Mouse (Mus musculus) embryonic fibroblast, embryonic 13.5 days (primary cell): ENCODE measurements around the gene Anapc2. TPM values are rescaled to one million over a fixed set of nuclear protein-coding genes. Genes with fewer than 3 reads are reported as not detected.

Experiments used
- H3K27ac ChIP-seq: 2 replicates; pipeline ENCODE4 v1.5.1; 2012; ENCODE audit warnings: low read length, control low read depth, inconsistent platforms; ENCODE audit not compliant: insufficient read depth
- H3K4me1 ChIP-seq: 2 replicates; pipeline ENCODE4 v1.6.1; 2011; ENCODE audit warnings: low read length; ENCODE audit not compliant: control insufficient read depth, insufficient read depth
- H3K4me3 ChIP-seq: 2 replicates; pipeline ENCODE4 v1.5.1; 2011; ENCODE audit warnings: mild to moderate bottlenecking, control low read depth, low read length; ENCODE audit not compliant: insufficient read depth
- CTCF ChIP-seq: IDR thresholded peaks from 2 replicates; pipeline ENCODE4 v1.5.1; 2011; ENCODE audit warnings: mild to moderate bottlenecking, control low read depth, low read length, moderate library complexity, borderline replicate concordance; ENCODE audit not compliant: insufficient read depth
- POLR2A ChIP-seq: IDR thresholded peaks from 2 replicates; pipeline ENCODE4 v1.6.1; 2011; ENCODE audit warnings: low read depth, mild to moderate bottlenecking, control low read depth, low read length, moderate library complexity
- polyA plus RNA-seq: library from polyadenylated mRNA; stranded (reverse); fragments of >200 nt; gene quantifications from 2 replicates; pipeline ENCODE4 v1.2.4, GENCODE M21; 2011; ENCODE audit warnings: low read depth; ENCODE audit not compliant: missing spikeins, insufficient read length

Anapc2 gene
- polyA plus RNA-seq, 1 experiment: 95.3 TPM

DNA sequence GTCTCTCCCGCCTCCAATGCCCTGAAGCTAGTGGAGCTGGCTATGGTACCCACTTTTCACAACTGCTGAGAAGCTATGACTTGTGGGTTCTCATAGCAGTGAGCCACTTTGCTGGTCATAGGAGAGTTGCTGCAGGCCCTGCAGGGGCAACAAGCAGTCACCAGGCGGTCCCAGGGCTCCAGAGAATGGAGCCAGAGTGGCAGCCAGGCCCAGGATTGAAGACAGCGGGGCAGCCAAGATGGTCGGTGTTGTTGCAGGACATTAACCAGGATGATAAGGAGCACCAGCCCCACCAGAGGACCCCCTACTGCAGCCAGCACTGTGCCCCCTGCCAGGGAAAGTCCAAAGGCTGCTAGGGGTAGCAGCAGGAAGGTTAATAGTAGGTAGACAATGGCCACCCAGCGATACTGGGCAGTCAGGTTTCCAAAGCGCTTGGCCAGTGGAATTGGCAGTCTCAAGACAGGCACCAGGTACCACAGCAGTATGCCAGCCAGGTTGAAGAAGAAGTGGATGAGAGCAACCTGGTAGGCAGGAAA is 43.2 kb upstream of the Anapc2 start:
- no peak overlapping the region for H3K4me3 ChIP-seq
- TF ChIP-seq POLR2A: no peak
- no peak for TF ChIP-seq CTCF
- no peak overlapping the region for H3K27ac ChIP-seq
- peaks cover 3% of the 10 kb centered on the region; the same call in 1 of the 2 replicates for H3K4me1 ChIP-seq

DNA sequence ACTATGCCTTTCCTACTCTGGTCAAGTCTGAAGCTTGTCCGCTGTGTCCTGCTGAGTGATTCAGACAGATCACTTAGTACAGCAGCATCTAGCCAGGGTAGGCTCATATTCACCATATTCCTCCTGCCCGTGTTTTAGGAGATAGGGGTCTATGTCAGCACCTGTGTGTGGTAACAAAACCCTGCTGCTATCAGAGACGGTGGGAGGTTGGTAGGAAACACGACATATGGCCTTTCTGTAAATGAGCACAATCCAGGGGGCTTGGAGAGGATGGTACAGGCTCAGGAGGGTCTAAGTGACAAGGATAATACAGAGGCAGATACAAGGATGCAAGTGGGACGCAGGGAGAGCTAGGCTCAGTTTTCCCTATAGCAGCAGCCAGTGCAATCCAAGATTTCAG is 42.7 kb upstream of the Anapc2 start:
- H3K27ac ChIP-seq: no peak overlapping the region
- peaks cover 3% of the 10 kb centered on the region; the same call in 1 of the 2 replicates for H3K4me1 ChIP-seq
- H3K4me3 ChIP-seq: no peak overlapping the region
- TF ChIP-seq CTCF (no peak), POLR2A (no peak)

DNA sequence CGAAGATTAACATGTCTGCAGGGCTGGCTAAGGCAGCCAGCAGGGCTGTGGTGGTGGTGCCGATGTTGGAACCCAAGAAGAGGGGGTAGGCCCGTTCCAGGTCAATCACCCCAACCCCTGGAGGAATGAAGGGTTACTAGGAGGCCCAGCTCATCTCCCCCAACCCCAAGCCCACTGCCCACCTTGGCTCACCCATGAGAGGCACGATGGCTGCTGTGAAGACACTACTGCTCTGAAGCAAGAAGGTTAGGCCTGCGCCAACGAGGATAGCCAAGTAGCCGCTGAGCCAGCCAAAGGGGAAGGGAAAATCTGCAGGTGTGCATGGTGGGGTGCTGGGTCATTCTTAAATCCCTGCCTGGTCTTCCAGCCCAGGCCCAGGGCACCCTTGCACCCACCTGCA is 41.7 kb upstream of the Anapc2 start:
- Histone ChIP-seq H3K27ac (no peak overlapping the region), H3K4me3 (no peak overlapping the region), H3K4me1 (peaks cover 2% of the 10 kb centered on the region; the same call in 1 of the 2 replicates)
- TF ChIP-seq POLR2A (no peak), CTCF (no peak)

DNA sequence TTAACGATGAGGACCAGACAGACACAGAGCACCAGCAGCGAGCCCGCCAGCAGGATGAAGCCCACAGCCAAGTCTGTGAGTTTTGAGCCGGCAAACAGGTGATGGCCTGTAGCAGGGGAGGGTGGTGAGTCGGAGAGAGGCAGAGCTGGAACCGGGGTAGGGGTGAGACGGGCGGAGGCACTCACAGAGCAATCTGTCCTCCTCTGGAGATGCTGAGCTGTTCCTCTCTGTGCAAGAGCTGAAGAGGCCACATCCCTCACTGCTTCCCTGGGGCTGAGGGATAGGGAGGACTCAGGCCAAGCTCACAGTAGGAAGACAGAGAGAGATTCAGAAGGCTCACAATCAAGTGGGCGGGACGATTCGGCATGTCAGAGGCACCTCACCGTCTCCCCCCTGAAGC is 41.2 kb upstream of the Anapc2 start:
- no peak for TF ChIP-seq CTCF
- TF ChIP-seq POLR2A: no peak

DNA sequence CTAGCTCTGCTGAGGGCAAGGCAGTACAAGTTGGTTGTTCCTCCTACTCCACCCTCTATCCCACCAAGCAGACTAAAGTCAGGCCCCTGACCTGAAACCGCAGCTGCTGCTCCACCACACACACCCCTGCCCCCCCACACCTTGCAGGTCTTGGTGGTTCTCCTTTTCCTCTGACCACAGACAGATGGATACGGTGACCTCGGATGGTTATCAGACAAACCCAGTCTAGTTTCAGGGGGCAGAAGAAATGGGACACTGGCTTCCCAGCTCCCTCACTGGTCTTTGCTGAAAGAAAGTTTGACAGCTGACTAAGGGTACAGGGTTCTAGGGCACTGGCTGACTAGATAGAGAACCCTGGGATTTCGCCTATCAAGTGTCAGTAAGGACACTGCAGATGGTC is 38.9 kb upstream of the Anapc2 start:
- TF ChIP-seq CTCF: no peak
- no peak for TF ChIP-seq POLR2A
- Histone ChIP-seq H3K4me3 (no peak overlapping the region), H3K4me1 (0 out of 2 replicates have a peak, but pooled peaks cover 3% of the 10 kb centered on the region), H3K27ac (no peak overlapping the region)

More for the DNA sequence above, 41.2 kb upstream of the Anapc2 start:
- H3K4me3 ChIP-seq: no peak overlapping the region
- H3K4me1 ChIP-seq: no peaks in the 10 kb centered on the region
- H3K27ac ChIP-seq: no peak overlapping the region

DNA sequence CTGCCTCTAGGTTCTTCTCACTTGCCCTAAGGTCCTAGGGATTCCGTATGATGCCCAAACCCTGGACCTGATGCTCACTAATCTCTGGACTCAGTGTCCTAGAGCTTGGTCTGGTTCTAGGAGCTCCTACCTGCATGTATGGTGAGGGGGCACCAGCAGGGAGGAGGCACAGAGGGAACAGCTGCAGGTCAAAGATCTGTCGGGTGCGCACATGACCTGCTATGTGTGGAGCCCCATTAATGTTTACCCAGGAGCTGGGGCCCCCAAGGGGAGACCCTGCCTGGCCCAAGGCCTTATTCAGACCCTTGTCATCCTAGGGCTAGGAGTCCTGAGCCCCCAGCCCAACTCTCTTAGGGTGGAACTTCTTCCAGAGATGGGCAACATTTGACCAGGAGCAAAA is 38.2 kb upstream of the Anapc2 start, which contains the start of gene Slc34a3:
TSS of gene Slc34a3 (minus strand) at position 315 of the 400 bp plus-strand sequence.
- Histone ChIP-seq H3K27ac (no peak within 1 kb of the TSS), H3K4me3 (no peak within 1 kb of the TSS), H3K4me1 (0 out of 2 replicates have a peak, but pooled peaks cover 3% of the 10 kb centered on the region)
- TF ChIP-seq CTCF (no peak), POLR2A (no peak)

GRCm38 (mm10) chr2:25234551-25235220 is 37.6 kb upstream of the Anapc2 start:
- no peak overlapping the region for H3K4me3 ChIP-seq
- no peak overlapping the region for H3K27ac ChIP-seq
- H3K4me1 ChIP-seq: 0 out of 2 replicates have a peak, but pooled peaks cover 3% of the 10 kb centered on the region
- no peak for TF ChIP-seq POLR2A
- no peak for TF ChIP-seq CTCF

DNA sequence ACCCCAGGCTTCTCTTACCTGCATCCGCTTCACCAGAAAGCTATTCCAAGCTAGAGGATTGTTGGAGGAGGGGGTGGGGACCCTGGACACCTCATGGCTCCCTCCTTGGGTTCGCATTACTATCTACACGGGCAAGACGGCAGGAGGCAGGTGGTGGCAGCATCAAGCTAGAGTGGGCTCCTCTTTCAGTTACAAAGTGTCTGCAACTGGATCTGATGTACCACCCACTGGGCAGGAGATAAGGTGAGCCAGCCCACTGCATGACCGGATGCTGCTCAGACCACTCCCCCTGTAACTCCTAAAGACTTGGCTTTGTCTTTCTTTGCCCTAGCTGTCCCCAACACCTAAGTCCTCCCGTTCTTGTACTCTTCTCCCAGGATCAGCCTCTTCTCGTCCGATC is 35.7 kb upstream of the Anapc2 start, which contains the start of gene Rnf224:
TSS of gene Rnf224 (minus strand) at position 174 of the 400 bp plus-strand sequence.
- TF ChIP-seq CTCF: no peak
- no peak for TF ChIP-seq POLR2A
- H3K4me3 ChIP-seq: no peak within 1 kb of the TSS
- 0 out of 2 replicates have a peak, but pooled peaks cover 3% of the 10 kb centered on the region for H3K4me1 ChIP-seq
- H3K27ac ChIP-seq: no peak within 1 kb of the TSS

DNA sequence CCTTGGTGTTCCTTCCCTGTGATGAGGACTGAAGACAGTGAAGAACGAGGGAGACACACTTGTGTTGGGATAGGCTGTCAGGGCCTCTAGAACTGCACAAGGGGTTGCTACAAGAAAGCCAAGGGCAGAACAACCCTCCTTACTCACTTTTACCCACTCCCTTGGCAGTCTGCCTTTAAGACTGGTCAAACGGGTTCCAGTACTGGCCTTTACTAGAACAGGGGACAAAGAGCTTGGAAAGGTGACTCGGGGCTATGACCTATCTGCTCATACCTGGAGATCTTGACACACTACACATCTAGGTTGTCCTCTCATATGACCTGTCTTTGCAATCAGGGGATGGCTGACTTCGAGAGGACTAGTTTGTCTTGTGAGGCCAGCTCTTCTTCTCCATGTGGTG is 34.8 kb upstream of the Anapc2 start:
- no peak for TF ChIP-seq CTCF
- no peak for TF ChIP-seq POLR2A
- no peak overlapping the region for H3K4me3 ChIP-seq
- H3K27ac ChIP-seq: no peak overlapping the region
- 0 out of 2 replicates have a peak, but pooled peaks cover 3% of the 10 kb centered on the region for H3K4me1 ChIP-seq

DNA sequence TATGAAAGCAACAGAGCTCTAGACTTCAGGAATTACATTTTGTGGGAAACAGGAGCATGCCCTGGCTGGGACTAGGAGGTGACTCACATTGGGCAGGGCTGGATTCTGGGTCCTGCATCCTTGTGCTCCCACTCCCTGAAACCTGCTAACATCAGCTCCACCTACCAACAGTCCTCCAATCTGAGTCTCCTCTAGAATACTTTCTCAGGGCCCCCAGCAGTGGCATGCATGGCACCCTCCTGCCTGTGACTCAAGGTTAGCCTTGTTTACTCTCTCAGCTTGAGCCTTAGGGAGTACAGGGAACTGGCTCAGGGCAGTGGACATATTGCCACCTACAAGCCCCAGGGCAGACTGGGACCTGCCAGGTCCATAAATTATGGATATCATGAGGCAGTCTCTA is 34.2 kb upstream of the Anapc2 start:
- Histone ChIP-seq H3K4me3 (no peak overlapping the region), H3K4me1 (0 out of 2 replicates have a peak, but pooled peaks cover 3% of the 10 kb centered on the region), H3K27ac (no peak overlapping the region)
- no peak for TF ChIP-seq CTCF
- no peak for TF ChIP-seq POLR2A
